Mouse (Mus musculus) megakaryocyte, embryonic 14.5 days (primary cell): ENCODE results near the gene Gng13.

ENCODE experiments used
- FLI1 ChIP-seq: IDR thresholded peaks from 2 replicates; pipeline ENCODE4 v1.6.1; 2012; ENCODE audit warnings: low read length, inconsistent platforms, mixed read lengths
- GATA1 ChIP-seq: IDR thresholded peaks from 3 replicates; pipeline ENCODE4 v1.6.1; 2012; ENCODE audit warnings: mixed read lengths, low read length, inconsistent platforms, borderline replicate concordance

DNA sequence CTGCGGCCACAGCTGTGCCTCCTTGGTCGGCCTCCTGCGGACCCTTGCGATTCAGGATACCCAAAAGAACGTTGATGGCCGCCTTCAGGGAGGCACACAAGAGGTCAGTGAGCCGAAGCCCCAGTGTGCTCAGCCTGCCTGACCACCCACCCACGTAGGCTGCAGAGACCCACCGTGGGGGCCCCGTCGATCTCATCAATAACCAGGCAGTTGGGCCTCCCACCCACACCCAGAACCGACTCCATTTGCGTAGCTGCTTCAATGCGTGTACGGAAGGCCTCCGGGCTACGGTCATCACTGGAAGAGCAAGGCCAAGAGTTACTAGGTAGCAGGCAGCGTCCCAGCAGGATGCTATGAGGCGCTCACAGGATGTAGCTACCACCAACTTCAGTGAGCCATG, 6.5 kb downstream of the Gng13 start:
- TF ChIP-seq GATA1 (no peak), FLI1 (no peak)
